Mouse (Mus musculus): ENCODE results near the gene Tmem140. TPM values are rescaled to one million over a fixed set of nuclear protein-coding genes. Genes with fewer than 3 reads are reported as not detected.

The Tmem140 gene
- total and polyA plus RNA-seq, 3 experiments, result 2.5 to 4.0 TPM; not detected in 1

DNA sequence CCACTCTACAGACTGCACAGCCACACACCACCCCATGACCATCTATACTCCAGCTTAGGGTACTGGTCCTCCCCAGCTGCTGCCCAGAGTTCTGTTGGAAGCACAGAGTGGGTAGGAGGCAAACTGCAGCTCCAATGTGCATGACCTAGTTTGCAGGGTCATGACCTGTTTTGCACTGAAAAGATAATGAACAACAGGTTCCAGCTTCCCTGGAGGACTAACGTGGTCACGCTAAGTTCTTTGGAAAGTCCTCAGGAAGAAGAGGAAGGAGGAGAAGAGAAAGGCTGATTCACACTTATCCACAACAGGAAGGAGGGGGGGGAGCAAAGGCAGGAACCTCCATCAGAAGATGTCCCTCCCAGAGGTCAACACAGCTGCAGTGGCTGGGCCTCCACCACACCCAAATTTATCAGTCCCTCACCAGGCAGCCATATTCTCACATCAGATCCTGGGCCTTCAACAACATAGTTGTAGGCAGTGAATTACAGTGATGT lies 44.2 kb downstream of the Tmem140 start:
- no peaks in the 10 kb centered on the region for H3K27me3 ChIP-seq (ENCODE audit: control insufficient read depth in 1 of 2, insufficient read depth in 2 of 2, low read length in 2 of 2)
- H3K36me3 ChIP-seq (ENCODE audit: control insufficient read depth in 1 of 2, insufficient read depth in 2 of 2, low read length in 2 of 2), result peaks cover 0 to 33% of the 10 kb centered on the region in 2 experiments; a peak in 2 of 4 replicates
- H3K9ac ChIP-seq (ENCODE audit: control insufficient read depth, low read depth, low read length, poor library complexity, severe bottlenecking), result no peak overlapping the region
- peaks cover 2% of the 10 kb centered on the region; the same call in 1 of the 2 replicates for H3K79me2 ChIP-seq (ENCODE audit: control insufficient read depth, insufficient read depth, low read length, poor library complexity)
- no peaks in the 10 kb centered on the region for H3K9me3 ChIP-seq (replicated peaks; ENCODE audit: insufficient read depth, low read length)
- no peak overlapping the region for H3K4me3 ChIP-seq (ENCODE audit: control insufficient read depth in 1 of 2, insufficient read depth in 1 of 2, low read depth in 2 of 2, low read length in 2 of 2)
- peaks cover 5 to 38% of the 10 kb centered on the region in 2 experiments for H3K4me1 ChIP-seq (ENCODE audit: control insufficient read depth in 1 of 2, insufficient read depth in 2 of 2, low read length in 2 of 2)
- peak overlapping the region; percentile 45 for H3K27ac ChIP-seq (ENCODE audit: control insufficient read depth, low read depth, low read length)
- peak; percentile 43 for DNase-seq (ENCODE audit: low read depth, low spot score)
- TF ChIP-seq GABPA (IDR thresholded peaks at IDR 0.05; ENCODE audit: low read depth, low read length) (no peak), CHD1 (IDR thresholded peaks at IDR 0.05; ENCODE audit: low read depth, low read length) (no peak), TAL1 (IDR thresholded peaks at IDR 0.05; ENCODE audit: low read length) (peak; percentile 43), ZC3H11A (IDR thresholded peaks at IDR 0.05; ENCODE audit: low read depth, low read length) (no peak), EP300 (IDR thresholded peaks at IDR 0.05; ENCODE audit: low read depth in 1 of 2, low read length in 2 of 2) (peak; percentile 38 to 53; a peak in 2 of 4 replicates), KAT2A (conservative IDR thresholded peaks at IDR 0.05; ENCODE audit: low read depth, low read length) (no peak), SIN3A (IDR thresholded peaks at IDR 0.05; ENCODE audit: low read length) (peak; percentile 40; the same call in 1 of the 2 replicates), GATA1 (IDR thresholded peaks at IDR 0.05; ENCODE audit: low read depth, low read length) (0 out of 2 replicates have a peak, but pooled peaks have one; percentile 17), ZNF384 (IDR thresholded peaks at IDR 0.05; ENCODE audit: low read depth, low read length) (no peak), MYB (IDR thresholded peaks at IDR 0.05; ENCODE audit: low read depth, low read length) (no peak), TCF12 (IDR thresholded peaks at IDR 0.05; ENCODE audit: low read depth, low read length) (0 out of 2 replicates have a peak, but pooled peaks have one; percentile 31), POLR2AphosphoS5 (IDR thresholded peaks at IDR 0.05; ENCODE audit: borderline replicate concordance, low read depth, low read length) (no peak), ZMIZ1 (IDR thresholded peaks at IDR 0.05; ENCODE audit: low read depth, low read length) (no peak), ZKSCAN1 (IDR thresholded peaks at IDR 0.05; ENCODE audit: low read depth, low read length) (no peak), RCOR1 (IDR thresholded peaks at IDR 0.05; ENCODE audit: low read depth, low read length) (no peak), MXI1 (IDR thresholded peaks at IDR 0.05; ENCODE audit: low read depth, low read length) (no peak), USF2 (IDR thresholded peaks at IDR 0.05; ENCODE audit: borderline replicate concordance in 1 of 2, insufficient read depth in 1 of 2, low read depth in 1 of 2, low read length in 2 of 2) (no peak), HCFC1 (IDR thresholded peaks at IDR 0.05; ENCODE audit: low read depth, low read length) (no peak), NELFE (IDR thresholded peaks at IDR 0.05; ENCODE audit: low read depth, low read length) (no peak), POLR2A (IDR thresholded peaks at IDR 0.05; ENCODE audit: control insufficient read depth in 1 of 2, insufficient read depth in 1 of 2, low read depth in 1 of 2, low read length in 2 of 2, poor library complexity in 1 of 2) (no peak), UBTF (IDR thresholded peaks at IDR 0.05; ENCODE audit: borderline replicate concordance, insufficient read depth, low read depth, low read length) (no peak), RAD21 (IDR thresholded peaks at IDR 0.05; ENCODE audit: low read depth, low read length) (no peak), ELF1 (IDR thresholded peaks at IDR 0.05; ENCODE audit: low read depth, low read length) (no peak), CTCF (IDR thresholded peaks at IDR 0.05 in 2 of 3, conservative IDR thresholded peaks at IDR 0.05 in 1 of 3; ENCODE audit: control insufficient read depth in 1 of 3, insufficient read depth in 1 of 3, low read depth in 2 of 3, low read length in 3 of 3, poor library complexity in 1 of 3, severe bottlenecking in 1 of 3) (no peak), MAZ (IDR thresholded peaks at IDR 0.05; ENCODE audit: low read depth, low read length) (no peak; the same call in 1 of the 2 replicates), BHLHE40 (IDR thresholded peaks at IDR 0.05; ENCODE audit: borderline replicate concordance, low read depth, low read length) (no peak), NRF1 (IDR thresholded peaks at IDR 0.05; ENCODE audit: insufficient read depth, low read depth, low read length, poor library complexity, severe bottlenecking) (no peak), MAFK (IDR thresholded peaks at IDR 0.05; ENCODE audit: borderline replicate concordance, low read depth, low read length) (no peak), JUND (IDR thresholded peaks at IDR 0.05; ENCODE audit: low read depth, low read length) (no peak), MYC (IDR thresholded peaks at IDR 0.05; ENCODE audit: low read depth, low read length) (no peak), MAX (IDR thresholded peaks at IDR 0.05; ENCODE audit: low read length) (no peak), MEF2A (IDR thresholded peaks at IDR 0.05; ENCODE audit: extremely low read depth, insufficient replicate concordance, low read depth, low read length, poor library complexity, severe bottlenecking) (no peak), ETS1 (IDR thresholded peaks at IDR 0.05; ENCODE audit: low read depth, low read length) (peak; percentile 48; the same call in 1 of the 2 replicates), CHD2 (IDR thresholded peaks at IDR 0.05; ENCODE audit: low read length) (no peak), POLR2AphosphoS2 (IDR thresholded peaks at IDR 0.05; ENCODE audit: low read length) (no peak), SMC3 (IDR thresholded peaks at IDR 0.05; ENCODE audit: low read depth, low read length) (no peak), USF1 (IDR thresholded peaks at IDR 0.05; ENCODE audit: low read depth, low read length) (no peak)

Data from MEL (cell line).